Mouse (Mus musculus): ENCODE data around the gene Rhebl1. TPM values are rescaled to one million over a fixed set of nuclear protein-coding genes. Genes with fewer than 3 reads are reported as not detected.

Rhebl1 gene
- polyA plus RNA-seq, 1 experiment from 2014 or later = 38.7 TPM

DNA sequence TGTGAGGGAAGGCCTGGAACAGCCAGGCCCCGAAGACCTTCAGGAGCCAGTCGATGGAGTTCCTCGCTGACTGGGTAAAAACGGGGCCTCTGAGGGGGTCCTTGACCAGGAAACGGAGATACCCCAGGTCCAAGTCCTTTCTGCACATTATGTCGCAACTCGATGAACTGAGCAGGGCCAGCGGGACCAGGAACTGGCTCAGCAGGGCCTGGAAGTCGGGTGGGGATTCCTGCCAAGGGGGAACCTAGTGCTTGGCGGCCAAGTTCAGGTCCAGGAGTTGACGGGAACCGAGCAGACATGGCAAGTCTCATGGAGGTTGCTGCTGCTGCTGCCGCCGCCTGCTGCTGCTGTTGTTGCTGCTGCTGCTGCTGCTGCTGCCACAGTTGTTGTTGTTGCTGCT lies 43.7 kb downstream of the Rhebl1 start:
- ATAC-seq = no peak
- WGBS = 87% methylated on average over 14 of the region's 14 CpGs
- Histone ChIP-seq H3K4me3 (ENCODE audit: low read depth, low read length) (no peak overlapping the region), H3K4me2 (ENCODE audit: low read length) (no peak overlapping the region), H3K9ac (ENCODE audit: low read depth, low read length) (no peak overlapping the region), H3K27ac (ENCODE audit: low read length) (no peak overlapping the region), H3K27me3 (ENCODE audit: control insufficient read depth, insufficient read depth, low read depth, low read length) (no peaks in the 10 kb centered on the region), H3K4me1 (ENCODE audit: control insufficient read depth, insufficient read depth, low read length) (no peaks in the 10 kb centered on the region), H3K9me3 (replicated peaks; ENCODE audit: control insufficient read depth, low read length, poor library complexity, severe bottlenecking) (no peaks in the 10 kb centered on the region), H3K36me3 (ENCODE audit: control insufficient read depth, insufficient read depth, low read length) (peaks cover 77% of the 10 kb centered on the region)

DNA sequence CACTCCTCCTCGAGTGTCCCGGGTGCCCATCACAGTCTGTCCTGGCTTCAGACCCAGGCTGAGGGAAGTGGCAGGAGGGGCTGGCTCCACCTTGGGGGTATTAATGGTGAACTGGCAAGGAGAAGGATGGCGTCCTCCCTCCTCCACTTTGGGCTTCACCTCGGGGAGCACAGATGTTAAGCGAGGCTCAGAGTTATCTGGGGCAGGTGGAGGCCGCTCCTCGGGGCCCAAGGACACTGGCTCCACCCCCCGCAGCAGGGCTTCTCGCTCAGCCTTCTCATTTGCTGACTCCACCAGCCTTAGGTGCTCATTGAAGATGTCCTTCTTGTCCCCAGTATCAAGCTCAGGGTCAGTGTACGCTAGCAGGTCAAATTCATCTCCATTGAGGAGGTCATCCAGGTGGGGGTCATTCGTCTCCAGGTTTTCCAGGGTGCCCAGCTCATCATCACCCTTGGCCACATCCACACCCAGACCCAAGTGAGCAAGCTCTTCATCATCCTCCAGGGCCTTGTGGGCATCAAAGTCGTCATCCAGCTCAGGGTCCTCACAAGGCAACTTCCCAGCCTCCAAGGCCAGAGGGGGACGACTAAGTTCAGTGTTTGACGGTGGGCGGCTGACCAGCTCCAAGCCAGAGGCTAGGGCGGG lies 44.3 kb downstream of the Rhebl1 start:
- Histone ChIP-seq H3K4me3 (ENCODE audit: low read depth, low read length) (no peak overlapping the region), H3K27ac (ENCODE audit: low read length) (no peak overlapping the region), H3K4me1 (ENCODE audit: control insufficient read depth, insufficient read depth, low read length) (no peaks in the 10 kb centered on the region), H3K9ac (ENCODE audit: low read depth, low read length) (no peak overlapping the region), H3K4me2 (ENCODE audit: low read length) (no peak overlapping the region), H3K9me3 (replicated peaks; ENCODE audit: control insufficient read depth, low read length, poor library complexity, severe bottlenecking) (no peaks in the 10 kb centered on the region), H3K27me3 (ENCODE audit: control insufficient read depth, insufficient read depth, low read depth, low read length) (no peaks in the 10 kb centered on the region), H3K36me3 (ENCODE audit: control insufficient read depth, insufficient read depth, low read length) (peaks cover 82% of the 10 kb centered on the region)
- ATAC-seq = no peak
- WGBS = 93% methylated on average over 16 of the region's 16 CpGs

DNA sequence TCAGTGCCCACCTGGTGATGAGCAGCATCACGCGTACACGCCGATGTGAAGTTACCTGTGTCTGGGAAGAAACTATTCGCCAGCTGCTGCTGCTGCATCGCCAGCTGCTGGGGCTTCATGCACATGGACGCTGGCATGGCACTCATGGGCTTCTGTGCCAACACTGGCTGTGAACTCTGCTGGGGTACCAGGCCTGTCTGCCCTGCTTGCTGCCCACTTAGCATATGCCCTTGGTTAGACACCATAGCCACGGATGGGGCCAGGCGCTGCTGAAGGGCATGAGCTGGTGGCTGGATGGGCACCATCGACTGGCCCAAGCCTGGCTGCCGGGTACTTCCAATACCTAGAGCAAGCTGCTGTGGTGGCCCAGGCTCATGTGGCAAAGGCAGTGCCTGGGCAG lies 45.2 kb downstream of the Rhebl1 start:
- 97% methylated on average over 11 of the region's 11 CpGs for WGBS

DNA sequence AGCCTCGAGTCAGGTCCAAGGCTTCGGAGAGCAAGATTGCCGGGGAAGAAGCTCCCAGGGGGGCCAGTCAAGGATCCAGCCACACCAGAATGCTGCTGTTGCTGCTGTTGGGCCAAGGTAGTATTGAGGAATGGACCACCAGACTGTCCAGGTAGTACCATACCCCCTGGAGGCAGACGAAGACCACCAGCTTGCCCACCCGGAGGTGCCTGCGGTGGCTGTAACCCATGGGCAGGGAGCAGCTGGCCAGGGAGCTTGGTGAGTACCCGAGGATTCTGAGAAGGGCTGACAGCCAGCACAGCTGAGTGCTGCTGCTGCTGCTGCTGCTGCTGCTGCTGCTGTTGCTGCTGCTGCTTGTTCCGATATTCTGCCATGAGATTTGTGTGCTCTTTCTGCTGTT lies 48.2 kb downstream of the Rhebl1 start:
- H3K9ac ChIP-seq (ENCODE audit: low read depth, low read length) = no peak overlapping the region
- H3K4me3 ChIP-seq (ENCODE audit: low read depth, low read length) = no peak overlapping the region
- WGBS = 89% methylated on average over 8 of the region's 8 CpGs
- ATAC-seq = no peak
- no peak overlapping the region for H3K27ac ChIP-seq (ENCODE audit: low read length)
- H3K4me1 ChIP-seq (ENCODE audit: control insufficient read depth, insufficient read depth, low read length) = no peaks in the 10 kb centered on the region
- H3K27me3 ChIP-seq (ENCODE audit: control insufficient read depth, insufficient read depth, low read depth, low read length) = no peaks in the 10 kb centered on the region
- H3K9me3 ChIP-seq (replicated peaks; ENCODE audit: control insufficient read depth, low read length, poor library complexity, severe bottlenecking) = no peaks in the 10 kb centered on the region
- peaks cover 83% of the 10 kb centered on the region for H3K36me3 ChIP-seq (ENCODE audit: control insufficient read depth, insufficient read depth, low read length)
- H3K4me2 ChIP-seq (ENCODE audit: low read length) = no peak overlapping the region

More for the DNA sequence above, 45.2 kb downstream of the Rhebl1 start:
- Histone ChIP-seq H3K27me3 (ENCODE audit: control insufficient read depth, insufficient read depth, low read depth, low read length) (no peaks in the 10 kb centered on the region), H3K9me3 (replicated peaks; ENCODE audit: control insufficient read depth, low read length, poor library complexity, severe bottlenecking) (no peaks in the 10 kb centered on the region), H3K36me3 (ENCODE audit: control insufficient read depth, insufficient read depth, low read length) (peaks cover 83% of the 10 kb centered on the region), H3K9ac (ENCODE audit: low read depth, low read length) (no peak overlapping the region), H3K4me2 (ENCODE audit: low read length) (no peak overlapping the region), H3K4me3 (ENCODE audit: low read depth, low read length) (no peak overlapping the region), H3K4me1 (ENCODE audit: control insufficient read depth, insufficient read depth, low read length) (no peaks in the 10 kb centered on the region), H3K27ac (ENCODE audit: low read length) (no peak overlapping the region)
- ATAC-seq = no peak

DNA sequence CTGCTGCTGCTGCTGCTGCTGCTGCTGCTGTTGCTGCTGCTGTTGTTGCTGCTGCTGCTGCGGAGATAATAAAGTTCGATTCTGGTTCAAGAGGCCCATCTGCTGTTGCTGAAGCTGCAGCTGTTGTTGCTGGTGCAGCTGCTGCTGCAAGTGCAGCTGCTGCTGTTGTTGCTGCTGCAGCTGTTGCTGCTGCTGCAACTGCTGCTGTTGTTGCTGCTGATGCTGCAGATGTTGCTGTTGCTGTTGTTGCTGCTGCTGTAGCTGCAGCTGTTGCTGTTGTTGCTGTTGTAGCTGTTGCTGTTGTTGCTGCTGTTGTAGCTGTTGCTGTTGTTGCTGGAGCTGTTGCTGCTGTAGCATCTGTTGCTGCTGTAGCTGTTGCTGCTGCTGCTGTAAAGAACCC lies 49.2 kb downstream of the Rhebl1 start:
- no peak overlapping the region for H3K27ac ChIP-seq (ENCODE audit: low read length)
- ATAC-seq = no peak
- H3K27me3 ChIP-seq (ENCODE audit: control insufficient read depth, insufficient read depth, low read depth, low read length) = no peaks in the 10 kb centered on the region
- no peak overlapping the region for H3K4me3 ChIP-seq (ENCODE audit: low read depth, low read length)
- no peak overlapping the region for H3K9ac ChIP-seq (ENCODE audit: low read depth, low read length)
- no peaks in the 10 kb centered on the region for H3K4me1 ChIP-seq (ENCODE audit: control insufficient read depth, insufficient read depth, low read length)
- no peak overlapping the region for H3K4me2 ChIP-seq (ENCODE audit: low read length)
- peaks cover 84% of the 10 kb centered on the region for H3K36me3 ChIP-seq (ENCODE audit: control insufficient read depth, insufficient read depth, low read length)
- no peaks in the 10 kb centered on the region for H3K9me3 ChIP-seq (replicated peaks; ENCODE audit: control insufficient read depth, low read length, poor library complexity, severe bottlenecking)
- 97% methylated on average over 2 of the region's 2 CpGs for WGBS

DNA sequence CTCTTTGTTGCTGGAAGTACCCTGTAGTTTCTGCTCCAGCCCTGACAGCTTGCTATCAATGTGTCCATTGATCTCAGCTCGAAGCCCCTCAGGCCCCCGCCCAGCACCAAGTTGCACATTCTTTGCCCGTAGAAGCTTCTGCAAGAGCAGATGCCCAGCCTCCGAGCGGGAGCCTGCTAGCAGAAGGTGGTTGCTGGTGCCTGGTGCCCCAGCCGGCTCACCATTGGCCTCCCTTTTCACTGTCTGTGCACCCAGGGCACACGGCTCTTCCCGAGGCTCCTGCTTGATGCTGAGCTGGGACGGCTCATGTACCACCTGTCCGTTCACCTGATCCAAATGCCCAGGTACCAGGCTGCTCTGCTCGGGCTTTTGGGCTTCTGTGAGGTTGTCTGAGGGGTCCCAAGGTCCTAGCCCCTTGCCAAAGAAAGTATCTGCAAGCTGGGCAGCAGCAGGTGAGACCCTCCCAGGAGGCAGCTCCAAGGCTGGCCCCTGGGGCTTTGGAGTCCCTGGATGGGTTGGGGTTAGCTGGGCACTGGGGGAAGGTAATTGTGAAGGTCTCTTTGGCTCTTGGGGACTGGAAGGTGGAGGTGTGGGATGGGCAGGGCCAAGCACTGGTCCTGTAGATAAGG lies 50.6 kb downstream of the Rhebl1 start:
- 93% methylated on average over 11 of the region's 11 CpGs for WGBS
- no peak overlapping the region for H3K9ac ChIP-seq (ENCODE audit: low read depth, low read length)

DNA sequence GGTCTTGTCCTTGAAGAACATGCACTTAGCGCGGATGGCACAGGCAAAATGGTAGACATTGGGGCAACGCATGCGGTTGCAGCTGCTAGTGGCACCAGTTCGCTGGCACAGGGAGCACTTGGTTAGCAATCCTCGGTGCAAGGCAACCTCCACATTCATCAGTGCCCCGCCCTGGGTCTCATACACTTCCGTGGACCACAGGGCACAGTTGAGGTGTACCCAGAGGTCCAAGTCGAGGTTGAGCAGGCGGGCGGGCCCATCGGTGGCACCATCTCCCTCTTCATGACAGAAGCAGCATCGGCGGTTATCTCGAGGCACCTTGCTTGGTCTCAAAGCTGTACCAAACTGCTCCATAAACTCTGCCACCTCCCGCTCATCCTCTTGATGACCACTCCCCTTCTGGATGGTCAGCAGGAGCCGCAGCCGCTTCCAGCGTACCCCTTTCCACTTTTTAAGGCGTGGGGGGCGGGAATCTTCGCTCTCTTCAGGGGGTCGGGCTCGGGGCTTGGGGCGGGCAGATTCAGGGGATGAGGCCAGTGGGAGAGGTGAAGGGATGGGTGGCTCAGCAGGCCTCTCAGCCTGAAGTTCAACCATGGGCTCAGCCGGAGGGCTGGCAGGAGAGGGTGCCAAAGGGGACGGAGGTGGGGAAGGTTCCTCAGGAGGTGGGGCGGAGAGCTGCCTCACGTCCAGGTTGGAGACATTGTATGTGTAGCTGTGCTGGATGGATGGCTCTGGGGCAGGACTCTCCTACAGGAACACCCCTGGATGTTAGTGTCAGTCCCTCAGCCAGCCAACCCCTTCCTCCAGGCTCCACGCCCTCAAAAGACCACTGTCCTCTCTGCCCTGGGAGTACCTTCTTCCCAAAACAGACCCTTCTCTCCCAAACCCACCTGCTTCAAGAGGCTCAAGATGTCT lies 54.4 kb downstream of the Rhebl1 start:
- H3K27ac ChIP-seq (ENCODE audit: low read length) = no peak overlapping the region
- H3K9ac ChIP-seq (ENCODE audit: low read depth, low read length) = no peak overlapping the region
- ATAC-seq = no peak
- peaks cover 79% of the 10 kb centered on the region for H3K36me3 ChIP-seq (ENCODE audit: control insufficient read depth, insufficient read depth, low read length)
- H3K4me1 ChIP-seq (ENCODE audit: control insufficient read depth, insufficient read depth, low read length) = no peaks in the 10 kb centered on the region
- WGBS = 95% methylated on average over 30 of the region's 30 CpGs
- H3K4me3 ChIP-seq (ENCODE audit: low read depth, low read length) = no peak overlapping the region
- H3K9me3 ChIP-seq (replicated peaks; ENCODE audit: control insufficient read depth, low read length, poor library complexity, severe bottlenecking) = no peaks in the 10 kb centered on the region
- H3K4me2 ChIP-seq (ENCODE audit: low read length) = no peak overlapping the region
- no peaks in the 10 kb centered on the region for H3K27me3 ChIP-seq (ENCODE audit: control insufficient read depth, insufficient read depth, low read depth, low read length)

More for the DNA sequence above, 50.6 kb downstream of the Rhebl1 start:
- no peak for ATAC-seq
- Histone ChIP-seq H3K4me2 (ENCODE audit: low read length) (no peak overlapping the region), H3K4me1 (ENCODE audit: control insufficient read depth, insufficient read depth, low read length) (no peaks in the 10 kb centered on the region), H3K9me3 (replicated peaks; ENCODE audit: control insufficient read depth, low read length, poor library complexity, severe bottlenecking) (no peaks in the 10 kb centered on the region), H3K4me3 (ENCODE audit: low read depth, low read length) (no peak overlapping the region), H3K36me3 (ENCODE audit: control insufficient read depth, insufficient read depth, low read length) (peaks cover 84% of the 10 kb centered on the region), H3K27me3 (ENCODE audit: control insufficient read depth, insufficient read depth, low read depth, low read length) (no peaks in the 10 kb centered on the region), H3K27ac (ENCODE audit: low read length) (no peak overlapping the region)

DNA sequence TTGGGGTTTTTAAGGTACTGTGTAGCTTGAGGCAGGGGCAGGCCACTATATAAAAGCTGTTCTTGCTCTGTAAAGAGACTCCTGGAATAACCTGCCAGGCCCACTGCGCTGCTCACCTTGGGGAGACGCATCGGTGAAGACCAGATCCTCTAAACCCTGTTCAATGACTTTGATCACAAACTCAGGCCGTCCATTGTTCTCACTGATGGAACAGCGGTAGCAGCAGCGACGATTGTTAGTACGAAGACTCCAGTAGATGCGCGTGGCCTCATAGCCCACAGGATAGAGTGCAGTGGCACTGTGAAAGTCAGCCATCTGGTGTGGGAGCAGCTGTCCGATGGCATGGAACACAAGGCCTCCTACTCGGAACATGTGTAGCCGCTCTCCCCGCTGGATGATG lies 55.2 kb downstream of the Rhebl1 start:
- Histone ChIP-seq H3K4me2 (ENCODE audit: low read length) (no peak overlapping the region), H3K4me1 (ENCODE audit: control insufficient read depth, insufficient read depth, low read length) (no peaks in the 10 kb centered on the region), H3K27me3 (ENCODE audit: control insufficient read depth, insufficient read depth, low read depth, low read length) (no peaks in the 10 kb centered on the region), H3K9ac (ENCODE audit: low read depth, low read length) (no peak overlapping the region), H3K9me3 (replicated peaks; ENCODE audit: control insufficient read depth, low read length, poor library complexity, severe bottlenecking) (no peaks in the 10 kb centered on the region), H3K27ac (ENCODE audit: low read length) (no peak overlapping the region), H3K36me3 (ENCODE audit: control insufficient read depth, insufficient read depth, low read length) (peaks cover 77% of the 10 kb centered on the region), H3K4me3 (ENCODE audit: low read depth, low read length) (no peak overlapping the region)
- 95% methylated on average over 14 of the region's 14 CpGs for WGBS
- ATAC-seq = no peak

DNA sequence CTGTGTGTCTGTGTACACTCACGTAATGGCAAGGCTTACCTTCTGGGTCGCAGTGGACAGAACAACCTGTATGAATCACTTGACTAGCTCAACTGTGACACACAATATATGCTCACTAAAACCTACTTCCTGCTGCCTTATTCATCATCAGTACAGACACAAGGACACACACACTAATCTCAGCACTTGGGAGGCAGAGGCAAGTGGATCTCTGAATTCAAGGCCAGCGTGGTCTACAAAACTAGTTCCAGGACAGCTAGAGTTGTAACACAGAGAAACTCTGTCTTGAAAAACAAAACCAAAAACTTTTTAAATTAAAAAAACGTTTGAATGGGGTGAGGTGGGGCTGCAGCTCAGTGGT lies 56.6 kb downstream of the Rhebl1 start:
- WGBS = 75% methylated on average over 4 of the region's 4 CpGs
- H3K4me3 ChIP-seq (ENCODE audit: low read depth, low read length) = no peak overlapping the region
- H3K27ac ChIP-seq (ENCODE audit: low read length) = no peak overlapping the region
- H3K27me3 ChIP-seq (ENCODE audit: control insufficient read depth, insufficient read depth, low read depth, low read length) = no peaks in the 10 kb centered on the region
- no peaks in the 10 kb centered on the region for H3K9me3 ChIP-seq (replicated peaks; ENCODE audit: control insufficient read depth, low read length, poor library complexity, severe bottlenecking)
- H3K36me3 ChIP-seq (ENCODE audit: control insufficient read depth, insufficient read depth, low read length) = peaks cover 73% of the 10 kb centered on the region
- H3K4me1 ChIP-seq (ENCODE audit: control insufficient read depth, insufficient read depth, low read length) = no peaks in the 10 kb centered on the region
- no peak overlapping the region for H3K4me2 ChIP-seq (ENCODE audit: low read length)
- no peak for ATAC-seq
- no peak overlapping the region for H3K9ac ChIP-seq (ENCODE audit: low read depth, low read length)
